Mouse (Mus musculus) spleen, postnatal 10 days (tissue): ENCODE data around the gene Aup1.
A peak's percentile ranks its signal among the peaks of the same experiment; 100 is the strongest.

Experiments
- DNase-seq, 2 experiments: peaks; one replicate each; pipeline ENCODE4 v3.0.0; 2021 to 2022; ENCODE audit warnings: low spot score in 2 of 2

The Aup1 gene

DNA sequence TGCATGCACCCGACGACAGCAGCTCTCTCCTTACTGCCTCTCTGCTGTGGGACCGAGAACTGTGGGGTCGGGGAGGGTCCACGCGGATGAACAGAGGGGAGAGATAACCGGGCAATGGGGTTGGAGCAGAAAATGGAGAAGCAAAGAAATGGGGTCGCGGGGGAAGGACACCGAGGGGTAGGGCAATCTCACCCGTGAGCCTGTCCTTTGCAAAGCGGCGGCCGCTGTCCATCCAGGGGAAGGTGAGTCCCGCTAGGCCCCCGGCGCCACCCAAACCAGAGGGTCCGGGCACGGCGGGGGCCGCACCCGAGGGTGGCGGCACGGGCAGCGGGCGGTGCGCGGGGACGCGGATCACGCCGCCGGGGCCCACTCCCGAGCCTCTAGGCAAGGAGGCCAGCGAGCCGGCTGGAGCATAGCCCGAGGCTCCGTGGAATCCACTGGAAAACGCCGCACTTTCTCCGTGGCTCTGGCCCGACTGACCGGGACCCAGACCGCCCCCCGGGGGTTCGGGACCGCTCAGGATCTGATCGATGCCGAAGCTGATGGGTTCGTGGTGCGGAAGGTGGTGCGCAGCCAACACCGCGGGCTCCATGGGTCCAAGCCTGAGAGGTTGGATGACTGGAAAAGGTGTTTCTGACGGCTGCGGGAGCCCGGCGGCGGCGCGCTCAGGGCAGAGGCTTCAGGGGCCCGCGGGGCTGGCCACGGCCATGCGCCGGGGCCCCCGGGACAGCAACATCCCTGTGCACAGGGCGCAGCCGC, 15.3 kb downstream of the Aup1 start:
- DNase-seq = no peak

DNA sequence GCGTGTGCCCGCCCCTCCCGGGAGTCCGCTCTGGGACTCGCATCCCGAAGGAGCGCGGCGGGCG, 15.8 kb downstream of the Aup1 start, which contains the start of gene Tlx2:
Gene Tlx2 (minus strand): TSS at position 47 of the 64 bp plus-strand sequence.
- no peak for DNase-seq

DNA sequence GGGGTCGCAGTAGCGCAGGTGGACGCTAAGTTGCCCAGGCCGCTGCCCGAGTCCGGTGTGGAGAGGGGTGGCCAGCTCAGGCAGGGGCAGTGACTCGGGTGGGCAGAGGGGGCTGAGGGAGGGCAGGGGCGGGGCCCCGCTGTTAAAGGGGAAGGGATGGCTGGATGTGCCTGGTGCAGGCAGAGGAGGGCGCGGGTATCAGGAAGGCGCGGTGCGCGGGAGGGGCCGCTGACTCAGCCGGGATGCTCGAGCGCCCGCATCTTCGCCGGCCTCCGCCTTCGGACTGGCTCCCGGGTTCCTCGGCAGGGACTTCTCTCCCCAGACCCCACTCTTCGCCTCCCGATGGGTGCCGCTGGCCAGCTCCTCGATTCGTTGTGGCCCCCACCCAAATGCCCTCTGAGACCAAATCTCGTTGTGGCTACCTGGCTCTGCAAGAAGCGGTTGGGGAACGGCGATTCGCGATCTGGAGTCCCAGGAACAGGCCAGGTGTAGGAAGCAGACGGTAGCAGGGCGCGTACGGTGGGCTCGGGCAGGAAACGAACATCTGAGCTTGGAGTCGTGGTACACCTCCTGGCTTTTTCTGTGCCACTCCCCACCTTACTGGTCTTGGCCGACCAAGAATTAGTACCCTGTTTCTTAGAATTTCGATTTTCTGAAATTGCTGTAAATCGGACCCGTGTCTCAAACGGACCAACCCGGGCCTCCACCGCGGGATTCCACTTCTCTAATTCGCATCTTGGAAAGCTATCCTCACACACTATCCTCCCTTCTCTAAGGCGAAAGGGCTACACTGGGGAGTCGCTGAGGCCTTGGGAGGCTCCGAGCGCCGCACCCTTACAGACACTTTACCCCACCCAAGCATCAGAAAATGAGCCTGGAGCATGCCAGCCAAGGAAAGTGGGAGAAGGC, 16.2 kb downstream of the Aup1 start:
- peak in 1 of 2 experiments; percentile 47 for DNase-seq

DNA sequence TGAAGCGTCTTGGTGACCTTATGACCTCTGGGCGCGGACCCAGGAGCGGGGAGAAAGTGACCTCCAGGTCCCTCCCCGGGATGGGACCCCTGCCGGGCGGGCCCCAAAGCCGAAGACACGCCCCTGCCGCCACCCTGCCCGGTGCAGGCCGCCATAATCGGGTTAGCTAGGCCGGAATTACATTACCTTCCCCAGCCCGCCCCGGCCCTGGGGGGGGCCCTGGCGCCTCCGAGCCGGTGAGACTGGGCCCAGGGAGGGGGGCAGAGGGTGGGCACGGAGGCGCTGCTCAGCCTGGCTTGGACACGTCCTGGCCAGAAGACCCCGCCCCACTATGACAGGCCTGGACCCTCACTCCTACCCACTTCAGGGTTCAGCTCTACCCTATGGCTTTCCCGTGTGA, 16.9 kb downstream of the Aup1 start:
- no peak for DNase-seq

DNA sequence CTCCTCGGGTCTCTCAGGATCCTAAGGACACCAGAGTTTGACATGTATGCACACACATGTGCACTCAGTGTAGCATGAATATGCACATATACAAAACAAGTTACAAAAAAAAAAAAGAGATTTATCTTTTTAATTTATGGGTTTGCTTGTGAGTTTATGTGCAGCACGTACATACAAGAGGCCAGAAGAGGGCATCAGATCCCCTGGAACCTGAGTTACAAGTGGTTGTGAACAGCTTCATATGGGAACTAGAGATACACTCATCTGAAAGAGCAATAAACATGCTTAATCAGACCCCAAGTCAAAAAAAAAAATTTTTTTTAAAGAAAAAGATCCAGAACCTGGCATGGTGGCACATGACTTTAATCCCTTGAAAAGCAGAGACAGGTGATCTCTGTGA, 20.7 kb downstream of the Aup1 start:
- DNase-seq = no peak

DNA sequence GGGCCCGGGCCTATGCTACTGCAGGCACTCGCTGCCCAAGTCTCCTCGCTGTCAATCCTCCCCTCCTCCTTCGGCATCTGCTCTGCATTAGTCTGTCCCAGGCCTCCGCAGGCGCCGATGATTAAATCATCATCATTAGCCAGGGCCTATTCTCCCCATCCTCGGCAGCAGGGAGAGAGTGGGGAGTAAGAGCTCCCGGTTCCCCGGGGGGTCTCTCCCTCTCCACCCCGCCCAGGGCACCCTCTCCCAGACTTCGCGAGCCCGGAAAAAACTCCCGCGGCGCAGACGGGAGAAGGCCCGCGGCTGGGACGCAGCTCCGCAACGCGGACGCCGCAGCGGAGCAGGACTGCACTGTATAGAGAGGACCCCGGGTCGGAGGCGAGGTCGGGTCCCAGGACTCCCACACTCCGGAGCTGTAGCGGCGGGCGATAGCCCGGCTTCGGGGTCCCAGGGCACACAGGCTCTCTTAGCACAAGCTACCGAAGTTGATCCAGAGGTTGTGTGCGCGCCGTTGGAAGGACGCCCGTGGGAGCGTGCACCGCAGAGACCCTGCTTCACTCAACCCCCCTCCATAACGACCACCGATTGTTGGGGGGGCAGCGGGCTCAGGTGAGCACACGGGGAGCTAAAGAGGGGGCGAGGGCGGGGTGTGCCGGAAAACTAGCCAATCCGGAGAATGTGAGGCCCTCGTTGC, 23.5 kb downstream of the Aup1 start, which contains the start of gene Pcgf1:
Gene Pcgf1 (plus strand): TSS at position 240 of the 694 bp plus-strand sequence.
- DNase-seq = no peak

DNA sequence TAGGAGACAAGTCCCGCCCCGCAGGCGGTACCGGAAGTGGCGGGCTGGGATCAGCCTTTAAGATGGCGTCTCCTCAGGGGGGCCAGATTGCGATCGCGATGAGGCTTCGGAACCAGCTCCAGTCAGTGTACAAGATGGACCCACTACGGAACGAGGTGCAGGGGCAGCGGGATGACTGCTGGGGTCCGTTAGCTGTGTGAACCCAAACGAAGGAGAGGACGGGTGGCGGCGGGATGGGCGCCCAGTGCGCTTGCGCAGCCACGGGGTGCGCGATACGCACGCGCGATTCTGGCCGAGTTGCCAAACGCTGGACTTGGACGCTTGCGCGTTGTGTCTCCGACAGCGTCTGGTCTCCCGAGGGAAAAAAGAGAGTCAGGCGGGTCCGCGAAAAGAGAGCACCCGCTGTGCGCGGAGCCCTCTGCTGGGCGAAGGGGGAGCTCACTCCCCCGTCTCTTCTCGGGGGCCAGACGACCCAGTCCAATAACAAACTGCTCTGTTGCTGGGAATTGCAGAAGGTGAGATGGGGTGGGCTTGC, 24.1 kb downstream of the Aup1 start:
- peak; percentile 100 for DNase-seq

DNA sequence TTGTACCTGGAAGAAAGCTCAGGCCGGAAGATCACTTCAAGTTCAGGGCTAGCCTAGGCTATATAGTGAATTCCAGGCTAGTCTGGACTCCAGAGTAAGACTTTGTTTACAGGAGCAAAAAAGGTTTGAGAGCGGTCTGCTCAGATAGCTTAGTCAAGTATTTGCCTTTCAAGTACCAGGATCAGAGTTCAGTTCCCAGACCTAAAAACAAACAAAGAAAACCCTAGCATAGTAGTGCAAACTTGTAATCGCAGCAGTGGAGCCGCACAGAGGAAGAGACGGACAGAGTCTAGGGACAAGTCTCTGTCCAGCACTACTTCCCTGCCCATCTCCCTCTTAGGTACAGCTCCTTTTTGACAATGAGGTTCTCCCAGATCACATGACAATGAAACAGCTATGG, 25.9 kb downstream of the Aup1 start:
- DNase-seq = no peak

DNA sequence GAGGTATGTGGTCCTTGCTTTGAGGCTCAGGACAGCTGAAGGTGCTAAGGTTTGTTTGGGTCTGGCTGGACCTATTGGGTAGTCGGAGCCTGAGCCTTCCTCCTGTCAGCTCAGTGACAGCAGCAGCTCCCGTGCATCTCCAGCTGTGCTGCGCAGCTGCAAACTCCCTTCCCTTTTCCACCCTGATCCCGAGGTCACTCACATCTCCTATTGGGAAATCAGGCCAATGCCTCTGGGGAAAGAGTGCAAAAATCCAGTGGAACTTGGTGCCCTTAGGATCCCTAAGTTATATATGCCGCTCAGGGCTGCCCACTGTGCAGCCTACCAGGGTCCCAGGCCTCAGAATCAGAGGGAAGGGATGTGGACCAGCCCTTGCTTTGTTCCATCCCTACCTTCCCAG, 29.2 kb downstream of the Aup1 start:
- no peak for DNase-seq

DNA sequence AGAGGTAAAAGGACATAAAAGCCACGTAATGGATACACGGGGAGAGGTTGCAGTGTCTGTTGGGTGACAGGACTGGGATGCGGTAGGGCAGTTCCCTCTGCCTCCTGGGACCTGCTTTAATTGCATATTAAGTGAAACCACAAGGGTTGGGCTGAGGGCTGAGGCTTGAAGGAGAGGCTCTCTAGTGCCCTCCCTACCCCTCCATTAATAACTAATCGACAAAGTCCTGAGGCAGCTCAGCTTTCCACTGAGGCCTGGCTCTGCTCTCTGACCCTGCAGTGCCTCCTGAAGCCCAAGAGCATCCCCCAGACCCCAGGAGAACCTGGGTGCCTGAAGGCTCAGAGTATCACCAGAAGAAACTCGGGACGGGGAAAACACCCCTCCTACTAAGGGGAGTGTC, 30.2 kb downstream of the Aup1 start:
- no peak for DNase-seq

DNA sequence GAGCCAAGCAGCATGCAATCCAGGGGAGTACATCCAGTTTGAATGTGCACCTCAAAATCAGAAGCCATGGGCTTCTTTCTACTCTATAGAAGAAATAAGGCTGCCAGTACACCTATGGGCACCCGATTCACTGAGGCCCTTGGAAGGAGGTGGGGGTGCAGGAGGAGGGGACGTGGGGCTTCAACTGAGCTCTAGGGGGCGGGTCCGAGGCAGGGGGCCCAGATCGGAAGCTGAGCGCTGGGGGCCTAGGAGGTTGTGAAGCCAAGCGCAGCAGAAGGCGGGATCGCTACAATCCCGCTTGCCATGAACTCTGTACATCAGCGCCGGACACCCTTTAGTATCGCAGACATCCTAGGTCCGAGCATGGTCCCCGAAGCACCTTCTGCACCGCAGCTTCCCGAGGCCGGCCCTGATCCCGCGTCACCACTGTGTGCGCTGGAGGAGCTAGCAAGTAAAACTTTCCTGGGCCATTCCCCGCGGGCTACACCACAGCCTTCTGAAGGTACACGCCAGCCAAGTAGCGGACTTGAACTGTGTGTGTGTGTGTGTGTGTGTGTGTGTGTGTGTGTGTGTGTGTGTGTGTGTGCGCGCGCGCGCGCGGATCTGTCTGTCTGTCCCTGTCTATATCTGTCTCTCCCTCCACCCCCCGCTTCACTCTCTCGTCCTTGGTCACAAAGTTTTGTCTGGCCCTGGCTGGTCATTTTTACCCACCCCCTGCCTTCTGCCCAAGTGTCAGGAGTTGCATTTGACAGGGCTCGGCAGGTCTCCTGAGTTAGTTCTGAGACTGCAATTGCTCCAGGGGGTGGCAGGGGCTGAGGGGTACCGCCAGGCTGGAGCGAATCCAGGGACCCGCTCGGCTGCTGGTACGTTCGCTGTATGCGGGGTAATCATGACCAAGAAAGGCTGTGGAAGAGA, 32.1 kb downstream of the Aup1 start, which contains the start of gene Lbx2:
Gene Lbx2 (plus strand): TSS at position 247 of the 915 bp plus-strand sequence.
- DNase-seq = no peak

DNA sequence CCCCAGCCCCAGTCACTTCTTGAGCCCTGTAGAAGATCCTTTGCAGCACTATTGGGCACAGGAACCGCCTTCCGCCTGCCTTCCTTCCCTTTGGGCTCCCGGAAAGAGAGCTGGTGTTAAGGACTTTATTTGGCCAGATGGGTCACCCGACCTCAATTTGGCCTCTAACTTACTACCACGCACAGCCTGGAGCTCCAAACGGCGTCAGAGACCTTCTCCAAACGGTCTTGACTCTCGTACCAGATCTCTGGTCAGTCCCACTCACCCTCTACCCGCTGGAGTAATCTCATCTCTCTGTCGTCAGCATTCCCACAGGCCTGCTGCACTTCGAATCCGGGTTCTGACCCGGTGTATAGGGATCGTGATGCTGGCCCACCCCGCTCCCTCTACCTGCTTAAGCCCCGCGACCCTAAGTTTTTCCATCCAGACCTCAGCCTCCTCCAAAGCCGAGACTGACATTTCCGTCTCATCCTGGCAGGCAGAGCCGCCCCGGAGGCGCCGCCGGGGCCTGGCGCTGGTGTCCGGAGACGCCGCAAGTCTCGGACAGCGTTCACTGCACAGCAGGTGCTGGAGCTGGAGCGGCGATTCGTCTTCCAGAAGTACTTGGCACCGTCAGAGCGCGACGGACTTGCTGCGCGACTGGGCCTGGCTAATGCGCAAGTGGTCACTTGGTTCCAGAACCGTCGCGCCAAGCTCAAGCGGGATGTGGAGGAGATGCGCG, 33.0 kb downstream of the Aup1 start:
- DNase-seq = no peak

DNA sequence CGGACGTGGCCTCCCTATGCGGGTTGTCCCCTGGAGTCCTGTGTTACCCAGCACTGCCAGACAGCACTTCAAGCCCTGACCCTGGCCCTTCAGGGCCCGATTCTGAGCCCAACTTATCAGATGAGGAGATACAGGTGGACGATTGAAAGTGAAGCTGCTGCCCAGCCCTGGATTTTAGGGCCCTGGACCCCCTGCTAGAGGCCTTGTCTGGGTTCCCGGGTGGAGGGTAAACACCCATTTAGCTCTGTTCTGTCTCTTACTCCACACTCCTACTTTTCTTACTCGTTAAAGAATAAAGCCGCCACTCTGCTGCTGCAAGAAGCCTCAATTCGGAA, 33.6 kb downstream of the Aup1 start:
- DNase-seq = no peak

DNA sequence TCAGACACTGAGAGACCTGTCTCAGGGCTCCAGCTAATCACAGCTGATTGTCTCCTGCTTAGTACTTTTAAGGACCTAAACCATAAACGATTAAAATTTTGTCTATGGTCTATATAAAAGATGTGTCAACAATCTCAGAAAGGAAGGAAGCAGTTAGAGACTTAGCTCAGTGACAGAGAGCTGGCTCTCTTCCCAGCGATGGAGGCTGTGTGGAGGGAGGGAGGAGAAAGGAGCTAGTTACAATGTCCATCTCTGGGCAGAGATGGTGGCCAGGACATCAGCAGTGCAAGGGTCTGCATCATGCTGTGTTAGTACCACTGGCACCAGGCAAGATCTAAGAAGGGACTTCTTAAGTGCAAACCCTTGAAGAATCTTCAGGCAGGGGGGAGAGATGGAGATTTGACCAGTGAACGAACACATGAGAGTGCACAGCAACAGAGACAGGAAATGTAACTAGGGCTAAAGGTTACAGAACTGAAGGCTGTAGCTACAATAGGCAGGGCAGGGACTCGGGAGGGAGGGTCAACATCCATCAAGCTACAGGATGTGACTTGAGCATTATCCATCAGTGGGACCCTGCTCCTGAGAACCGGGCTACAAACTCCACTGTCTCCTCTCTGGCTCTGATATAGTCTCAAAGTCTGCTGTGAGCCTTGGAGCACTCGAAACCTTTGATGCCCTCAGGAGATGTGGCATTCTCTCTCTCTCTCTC, 38.3 kb downstream of the Aup1 start:
- no peak for DNase-seq

DNA sequence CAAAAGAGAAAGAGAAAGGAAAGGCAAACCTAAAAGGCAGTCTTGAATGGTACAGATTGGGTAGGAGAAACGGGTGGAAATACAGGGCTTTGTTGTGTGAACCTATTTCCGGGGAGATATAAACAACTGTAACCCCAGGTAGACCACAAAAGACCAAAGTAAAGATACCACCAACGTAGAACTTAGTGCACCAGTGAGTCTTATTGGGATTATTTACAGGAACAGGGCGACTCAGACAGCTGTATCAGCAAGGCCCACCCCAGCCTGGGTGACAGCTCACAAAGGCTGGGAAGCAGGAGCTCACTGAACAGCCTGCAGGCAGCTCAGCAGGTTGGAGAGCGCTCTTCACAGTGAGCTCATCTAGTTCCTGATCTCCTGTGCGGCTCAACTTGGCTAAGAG, 41.6 kb downstream of the Aup1 start:
- no peak for DNase-seq

DNA sequence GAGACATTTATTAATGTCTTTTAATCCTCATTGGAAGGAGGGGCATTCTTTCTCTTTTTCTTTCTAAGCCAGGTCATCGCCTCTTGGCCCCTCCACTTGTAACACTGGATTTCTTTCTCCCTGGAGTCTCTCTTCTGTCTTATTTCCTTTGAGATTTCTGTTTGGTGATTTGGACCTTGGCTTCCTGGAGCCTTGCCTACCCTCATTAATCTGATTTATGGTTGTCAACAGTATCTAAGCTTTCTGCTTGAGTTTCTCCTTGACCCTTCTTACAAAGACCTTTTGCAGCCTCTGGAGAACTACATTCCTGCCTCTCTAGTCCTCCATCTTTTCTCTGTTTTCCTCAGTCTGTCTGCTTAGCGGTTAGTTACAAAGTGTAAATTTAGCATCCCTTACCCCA, 44.1 kb downstream of the Aup1 start:
- DNase-seq = no peak

DNA sequence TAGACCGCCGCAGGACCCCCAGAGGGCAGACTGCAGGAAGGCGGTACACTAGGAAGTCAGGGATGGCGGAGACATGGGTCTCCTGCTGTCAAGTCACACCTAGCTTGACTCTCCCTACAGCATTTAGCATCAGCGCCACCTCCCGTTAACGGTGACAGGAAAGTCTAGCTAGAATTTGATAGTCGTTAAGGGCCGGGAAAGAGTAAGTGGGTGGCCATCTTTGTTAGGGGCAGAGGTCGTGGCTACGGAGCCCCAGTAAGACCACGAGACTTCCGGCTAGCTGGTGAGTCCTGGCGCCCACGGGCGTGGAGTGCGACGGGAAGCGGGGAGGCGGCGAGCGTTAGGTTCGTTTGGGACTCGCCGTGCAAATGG, 47.0 kb downstream of the Aup1 start, which contains the start of the genes Ccdc142 and Gm42688:
Gene Ccdc142 (plus strand): TSS at position 286 of the 372 bp plus-strand sequence.
Gene Gm42688 (plus strand): TSS at position 302 of the 372 bp plus-strand sequence.
- DNase-seq = peak in 1 of 2 experiments; percentile 93

DNA sequence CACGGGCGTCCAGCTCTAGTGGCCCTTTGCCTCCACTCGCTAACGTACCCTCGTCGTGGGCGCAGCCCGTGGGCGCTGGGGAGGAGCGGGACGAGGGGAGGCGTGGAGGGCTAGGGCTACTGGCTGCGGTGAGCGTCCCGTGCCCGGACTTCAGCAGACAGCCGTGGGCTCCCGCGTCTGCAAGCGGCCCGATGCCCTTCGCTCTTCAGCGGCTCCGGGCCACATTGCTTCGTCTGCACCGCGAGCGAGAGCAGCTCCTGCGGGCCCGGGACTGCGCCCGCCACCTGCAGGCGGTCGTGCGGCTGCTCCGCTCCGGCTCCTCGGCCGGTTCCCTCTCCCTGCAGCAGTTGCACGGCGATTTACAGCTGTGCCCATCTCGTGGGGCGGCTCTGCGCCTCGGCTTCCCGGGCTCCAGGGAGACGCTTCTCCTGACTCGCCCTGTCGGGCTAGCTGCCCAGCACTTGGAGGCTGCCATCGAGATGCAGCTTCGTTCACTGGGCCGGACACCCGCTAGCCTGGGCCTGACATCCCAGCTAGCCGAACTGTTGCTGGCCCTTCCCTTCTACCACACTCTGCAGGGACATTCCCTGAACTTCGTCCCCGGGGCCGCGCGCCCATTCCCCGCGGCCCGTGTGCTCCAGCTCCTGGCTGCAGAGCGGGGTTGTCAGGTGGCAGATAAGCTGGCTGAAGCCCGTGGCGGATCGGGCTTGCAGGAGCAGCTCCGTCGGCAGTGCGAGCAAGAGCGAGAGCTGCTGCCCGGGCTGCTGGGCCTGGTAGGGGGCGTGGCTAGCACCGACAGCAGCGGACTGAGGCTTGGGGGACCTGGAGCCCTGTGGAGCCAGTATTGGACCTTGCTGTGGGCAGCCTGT, 47.6 kb downstream of the Aup1 start:
- peak; percentile 81 to 85 for DNase-seq

DNA sequence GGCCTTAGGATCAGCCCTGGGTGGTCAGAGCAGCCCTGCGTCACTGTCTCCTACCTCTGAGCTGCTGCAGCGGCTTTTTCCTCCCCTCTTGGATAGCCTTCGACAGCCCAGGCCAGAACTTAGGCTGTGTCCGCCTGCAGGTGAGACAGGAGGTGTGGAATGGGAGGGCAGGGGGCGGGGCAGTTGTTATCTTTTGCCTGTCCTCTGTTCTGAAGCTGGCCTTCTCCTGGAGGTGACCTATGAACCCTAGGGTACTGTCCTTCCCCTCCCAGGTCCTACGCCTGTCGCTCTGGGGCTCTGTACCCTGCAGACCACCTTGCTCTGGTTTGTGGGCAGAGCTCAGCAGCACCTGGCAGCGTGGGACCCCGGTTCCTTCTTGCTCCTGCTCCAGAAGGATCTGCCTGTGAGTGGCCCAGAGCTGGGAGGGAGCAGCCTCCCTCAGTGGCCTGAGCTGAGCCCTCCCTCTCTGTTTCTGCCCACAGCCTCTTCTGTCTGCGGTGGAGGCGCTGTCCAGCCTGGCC, 48.9 kb downstream of the Aup1 start:
- DNase-seq = no peak
